Mouse (Mus musculus): ENCODE measurements at regions not wholly inside any gene's neighbourhood (a gene's known extent, or its start where the extent isn't known, plus 50 kb on each side); places are given as distances from the start of the nearest gene placed in this dataset.

GRCm38 (mm10) chr10:37260791-37261488, 122.2 kb upstream of the Marcks start:
- no peaks in the 10 kb centered on the region for H3K27me3 ChIP-seq (ENCODE audit: insufficient read depth, low read length)
- H3K36me3 ChIP-seq (replicated peaks) = no peaks in the 10 kb centered on the region
- H3K9me3 ChIP-seq (replicated peaks) = no peaks in the 10 kb centered on the region
- no peak for TF ChIP-seq CTCF (IDR thresholded peaks at IDR 0.05; ENCODE audit: low read depth, low read length)
- no peaks in the 10 kb centered on the region for H3K4me1 ChIP-seq (ENCODE audit: insufficient read depth, low read depth, low read length)
- DNase-seq (ENCODE audit: low spot score) (no peak), ATAC-seq (ENCODE audit: extremely low read depth, insufficient number of reproducible peaks, low FRiP score, poor library complexity, severe bottlenecking) (no peak)
- no peak overlapping the region for H3K4me3 ChIP-seq (ENCODE audit: low read depth, low read length)

GRCm38 (mm10) chr10:37259186-37259585, 120.5 kb upstream of the Marcks start:
- no peak for TF ChIP-seq TAL1 (conservative IDR thresholded peaks at IDR 0.05; ENCODE audit: low read depth, low read length)
- TF ChIP-seq POLR2AphosphoS5 (IDR thresholded peaks at IDR 0.05; ENCODE audit: insufficient replicate concordance, low read depth, low read length) = no peak
- TF ChIP-seq GATA1 (IDR thresholded peaks at IDR 0.05; ENCODE audit: borderline replicate concordance, low read length) = no peak
- no peak for TF ChIP-seq GATA2 (IDR thresholded peaks at IDR 0.05; ENCODE audit: borderline replicate concordance, low read depth, low read length)
- TF ChIP-seq CTCF (IDR thresholded peaks at IDR 0.05; ENCODE audit: low read depth, low read length) = no peak
- Histone ChIP-seq H3K27me3 (ENCODE audit: insufficient read depth, low read length) (no peaks in the 10 kb centered on the region), H3K9me3 (replicated peaks) (no peaks in the 10 kb centered on the region), H3K4me3 (ENCODE audit: low read depth, low read length) (no peak overlapping the region), H3K4me1 (ENCODE audit: insufficient read depth, low read depth, low read length) (no peaks in the 10 kb centered on the region), H3K36me3 (replicated peaks) (no peaks in the 10 kb centered on the region)
- ATAC-seq (ENCODE audit: extremely low read depth, insufficient number of reproducible peaks, low FRiP score, poor library complexity, severe bottlenecking) = no peak
- no peak for DNase-seq (ENCODE audit: low spot score)

- no peak for DNase-seq (ENCODE audit: low spot score)
- no peak for TF ChIP-seq GATA1 (IDR thresholded peaks at IDR 0.05; ENCODE audit: borderline replicate concordance, low read length)
- no peak for TF ChIP-seq CTCF (IDR thresholded peaks at IDR 0.05; ENCODE audit: low read depth, low read length)
- TF ChIP-seq GATA2 (IDR thresholded peaks at IDR 0.05; ENCODE audit: borderline replicate concordance, low read depth, low read length) = no peak
- TF ChIP-seq POLR2AphosphoS5 (IDR thresholded peaks at IDR 0.05; ENCODE audit: insufficient replicate concordance, low read depth, low read length) = no peak
- no peak for TF ChIP-seq TAL1 (conservative IDR thresholded peaks at IDR 0.05; ENCODE audit: low read depth, low read length)
- no peak overlapping the region for H3K4me3 ChIP-seq (ENCODE audit: low read depth, low read length)
- no peaks in the 10 kb centered on the region for H3K36me3 ChIP-seq (replicated peaks)
- ATAC-seq (ENCODE audit: extremely low read depth, insufficient number of reproducible peaks, low FRiP score, poor library complexity, severe bottlenecking) = no peak
- no peaks in the 10 kb centered on the region for H3K27me3 ChIP-seq (ENCODE audit: insufficient read depth, low read length)
- H3K4me1 ChIP-seq (ENCODE audit: insufficient read depth, low read depth, low read length) = no peaks in the 10 kb centered on the region
- H3K9me3 ChIP-seq (replicated peaks) = no peaks in the 10 kb centered on the region
Observed at GRCm38 (mm10) chr10:37257544-37257943, 118.8 kb upstream of the Marcks start.

- Histone ChIP-seq H3K36me3 (replicated peaks) (no peaks in the 10 kb centered on the region), H3K4me3 (ENCODE audit: low read depth, low read length) (no peak overlapping the region), H3K9me3 (replicated peaks) (no peaks in the 10 kb centered on the region), H3K27me3 (ENCODE audit: insufficient read depth, low read length) (peaks cover 18% of the 10 kb centered on the region), H3K4me1 (ENCODE audit: insufficient read depth, low read depth, low read length) (no peaks in the 10 kb centered on the region)
- no peak for DNase-seq (ENCODE audit: low spot score)
- no peak for ATAC-seq (ENCODE audit: extremely low read depth, insufficient number of reproducible peaks, low FRiP score, poor library complexity, severe bottlenecking)
- no peak for TF ChIP-seq POLR2AphosphoS5 (IDR thresholded peaks at IDR 0.05; ENCODE audit: insufficient replicate concordance, low read depth, low read length)
- no peak for TF ChIP-seq GATA2 (IDR thresholded peaks at IDR 0.05; ENCODE audit: borderline replicate concordance, low read depth, low read length)
- no peak for TF ChIP-seq CTCF (IDR thresholded peaks at IDR 0.05; ENCODE audit: low read depth, low read length)
- TF ChIP-seq TAL1 (conservative IDR thresholded peaks at IDR 0.05; ENCODE audit: low read depth, low read length) = no peak
- TF ChIP-seq GATA1 (IDR thresholded peaks at IDR 0.05; ENCODE audit: borderline replicate concordance, low read length) = no peak
Observed at GRCm38 (mm10) chr10:37250934-37251521, 112.3 kb upstream of the Marcks start.

- no peak for ATAC-seq (ENCODE audit: extremely low read depth, insufficient number of reproducible peaks, low FRiP score, poor library complexity, severe bottlenecking)
Observed at GRCm38 (mm10) chr10:37250157-37250556, 111.4 kb upstream of the Marcks start.

GRCm38 (mm10) chr10:37249511-37249910, 110.8 kb upstream of the Marcks start:
- Histone ChIP-seq H3K36me3 (replicated peaks) (no peaks in the 10 kb centered on the region), H3K27me3 (ENCODE audit: insufficient read depth, low read length) (peaks cover 18% of the 10 kb centered on the region), H3K4me1 (ENCODE audit: insufficient read depth, low read depth, low read length) (no peaks in the 10 kb centered on the region), H3K4me3 (ENCODE audit: low read depth, low read length) (no peak overlapping the region), H3K9me3 (replicated peaks) (no peaks in the 10 kb centered on the region)
- DNase-seq (ENCODE audit: low spot score) (no peak), ATAC-seq (ENCODE audit: extremely low read depth, insufficient number of reproducible peaks, low FRiP score, poor library complexity, severe bottlenecking) (no peak)
- TF ChIP-seq TAL1 (conservative IDR thresholded peaks at IDR 0.05; ENCODE audit: low read depth, low read length) (no peak), POLR2AphosphoS5 (IDR thresholded peaks at IDR 0.05; ENCODE audit: insufficient replicate concordance, low read depth, low read length) (no peak), CTCF (IDR thresholded peaks at IDR 0.05; ENCODE audit: low read depth, low read length) (no peak), GATA2 (IDR thresholded peaks at IDR 0.05; ENCODE audit: borderline replicate concordance, low read depth, low read length) (no peak), GATA1 (IDR thresholded peaks at IDR 0.05; ENCODE audit: borderline replicate concordance, low read length) (no peak)

More at GRCm38 (mm10) chr10:37250157-37250556, 111.4 kb upstream of the Marcks start:
- no peaks in the 10 kb centered on the region for H3K4me1 ChIP-seq (ENCODE audit: insufficient read depth, low read depth, low read length)
- no peaks in the 10 kb centered on the region for H3K9me3 ChIP-seq (replicated peaks)
- H3K36me3 ChIP-seq (replicated peaks) = no peaks in the 10 kb centered on the region
- no peak overlapping the region for H3K4me3 ChIP-seq (ENCODE audit: low read depth, low read length)
- TF ChIP-seq POLR2AphosphoS5 (IDR thresholded peaks at IDR 0.05; ENCODE audit: insufficient replicate concordance, low read depth, low read length) (no peak), GATA1 (IDR thresholded peaks at IDR 0.05; ENCODE audit: borderline replicate concordance, low read length) (no peak), TAL1 (conservative IDR thresholded peaks at IDR 0.05; ENCODE audit: low read depth, low read length) (no peak), CTCF (IDR thresholded peaks at IDR 0.05; ENCODE audit: low read depth, low read length) (no peak), GATA2 (IDR thresholded peaks at IDR 0.05; ENCODE audit: borderline replicate concordance, low read depth, low read length) (no peak)
- peaks cover 18% of the 10 kb centered on the region for H3K27me3 ChIP-seq (ENCODE audit: insufficient read depth, low read length)
- DNase-seq (ENCODE audit: low spot score) = no peak

Measured in G1E (cell line).